Mouse (Mus musculus): ENCODE data around the gene Tcf7l1. TPM values are rescaled to one million over a fixed set of nuclear protein-coding genes. Genes with fewer than 3 reads are reported as not detected.

Gene Tcf7l1
- polyA plus RNA-seq, 1 experiment from 2014 or later: 42.4 TPM

GRCm38 (mm10) chr6:72824971-72825737 is 36.1 kb upstream of the Tcf7l1 start:
- Histone ChIP-seq H3K4me3 (ENCODE audit: low read depth, low read length) (0 out of 2 replicates have a peak overlapping the region, but pooled peaks have one; percentile 2), H3K4me2 (ENCODE audit: low read depth, severe bottlenecking) (peak overlapping the region; percentile 39), H3K27ac (replicated peaks; ENCODE audit: low read depth, low read length) (no peak overlapping the region), H3K27me3 (ENCODE audit: control insufficient read depth, insufficient read depth, low read length) (no peaks in the 10 kb centered on the region; the same call in 1 of the 2 replicates), H3K36me3 (ENCODE audit: control insufficient read depth, insufficient read depth, low read length) (no peaks in the 10 kb centered on the region), H3K4me1 (ENCODE audit: control insufficient read depth, insufficient read depth, low read length) (peaks cover 3% of the 10 kb centered on the region; the same call in 1 of the 2 replicates), H3K9ac (ENCODE audit: low read length) (peak overlapping the region; percentile 8; the same call in 1 of the 2 replicates), H3K9me3 (ENCODE audit: control insufficient read depth, low read length) (no peaks in the 10 kb centered on the region; the same call in 1 of the 2 replicates)
- DNase-seq (ENCODE audit: low spot score): peak; percentile 50
- no peak for ATAC-seq (ENCODE audit: insufficient number of reproducible peaks, low FRiP score, low TSS enrichment, low read depth)
- 4% methylated on average over 26 of the region's 26 CpGs for WGBS

- Histone ChIP-seq H3K27ac (replicated peaks; ENCODE audit: low read depth, low read length) (no peak overlapping the region), H3K27me3 (ENCODE audit: control insufficient read depth, insufficient read depth, low read length) (no peaks in the 10 kb centered on the region)
Observed at GRCm38 (mm10) chr6:72813456-72813855, 24.4 kb upstream of the Tcf7l1 start.

DNA sequence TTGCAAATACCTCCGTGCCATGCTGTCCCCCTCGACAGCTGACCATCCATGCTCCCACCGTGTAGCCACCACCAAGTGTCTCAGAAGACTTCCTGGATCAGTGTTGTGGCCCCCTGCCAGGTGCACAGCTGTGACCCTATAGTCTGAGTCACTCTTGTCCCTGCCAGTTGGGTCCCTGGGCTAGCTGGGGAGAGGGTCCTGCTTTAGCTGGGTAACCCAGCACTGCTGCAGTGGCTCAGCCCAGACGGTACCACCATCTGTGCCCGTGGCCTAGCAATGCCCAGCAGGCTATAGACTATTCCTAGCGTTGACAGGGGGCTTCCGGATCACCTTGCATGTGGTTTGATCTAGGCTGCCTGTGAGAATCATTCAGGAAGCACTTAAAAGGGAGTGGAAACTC is 21.2 kb upstream of the Tcf7l1 start:
- Histone ChIP-seq H3K4me3 (ENCODE audit: low read depth, low read length) (no peak overlapping the region), H3K36me3 (ENCODE audit: control insufficient read depth, insufficient read depth, low read length) (no peaks in the 10 kb centered on the region), H3K9me3 (ENCODE audit: control insufficient read depth, low read length) (no peaks in the 10 kb centered on the region), H3K4me1 (ENCODE audit: control insufficient read depth, insufficient read depth, low read length) (peaks cover 7% of the 10 kb centered on the region; the same call in 1 of the 2 replicates), H3K9ac (ENCODE audit: low read length) (no peak overlapping the region), H3K27ac (replicated peaks; ENCODE audit: low read depth, low read length) (no peak overlapping the region), H3K27me3 (ENCODE audit: control insufficient read depth, insufficient read depth, low read length) (no peaks in the 10 kb centered on the region), H3K4me2 (ENCODE audit: low read depth, severe bottlenecking) (no peak overlapping the region)
- no peak for DNase-seq (ENCODE audit: low spot score)
- no peak for ATAC-seq (ENCODE audit: insufficient number of reproducible peaks, low FRiP score, low TSS enrichment, low read depth)
- WGBS: 74% methylated on average over 7 of the region's 7 CpGs

More at GRCm38 (mm10) chr6:72813456-72813855, 24.4 kb upstream of the Tcf7l1 start:
- DNase-seq (ENCODE audit: low spot score) (no peak), ATAC-seq (ENCODE audit: insufficient number of reproducible peaks, low FRiP score, low TSS enrichment, low read depth) (no peak)
- H3K4me2 ChIP-seq (ENCODE audit: low read depth, severe bottlenecking): no peak overlapping the region
- H3K4me3 ChIP-seq (ENCODE audit: low read depth, low read length): no peak overlapping the region
- H3K4me1 ChIP-seq (ENCODE audit: control insufficient read depth, insufficient read depth, low read length): no peaks in the 10 kb centered on the region
- H3K9me3 ChIP-seq (ENCODE audit: control insufficient read depth, low read length): no peaks in the 10 kb centered on the region
- WGBS: 86% methylated on average over 9 of the region's 9 CpGs
- no peaks in the 10 kb centered on the region for H3K36me3 ChIP-seq (ENCODE audit: control insufficient read depth, insufficient read depth, low read length)
- H3K9ac ChIP-seq (ENCODE audit: low read length): no peak overlapping the region

DNA sequence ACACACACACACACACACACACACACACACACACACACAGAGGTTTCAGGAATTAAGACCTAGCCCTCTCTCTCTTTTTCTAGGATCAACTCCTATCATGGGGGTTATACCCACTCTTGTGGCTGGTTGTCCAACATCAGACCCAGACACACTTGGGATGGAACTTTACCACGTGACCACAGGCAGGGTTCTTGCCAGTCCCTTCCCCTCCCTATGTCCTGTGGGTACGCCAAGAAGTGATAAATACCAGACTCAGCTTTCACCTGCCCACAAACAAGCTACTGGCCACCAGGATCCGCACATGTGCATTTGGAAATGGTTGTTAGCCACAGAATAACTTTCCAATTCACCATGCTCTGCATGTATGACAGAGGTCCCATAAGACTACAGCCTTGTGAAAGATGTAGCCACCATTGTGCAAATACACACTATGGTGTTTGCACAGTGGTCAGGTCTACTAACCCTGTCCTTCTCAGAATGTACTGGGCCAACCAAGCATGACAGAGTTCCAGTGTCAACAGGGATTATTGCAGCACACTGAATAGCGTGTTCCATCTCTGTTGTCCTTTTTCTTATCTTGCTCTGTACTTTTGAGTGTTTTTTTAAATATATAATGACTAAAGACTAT is 20.6 kb upstream of the Tcf7l1 start:
- H3K9ac ChIP-seq (ENCODE audit: low read length): no peak overlapping the region
- H3K27me3 ChIP-seq (ENCODE audit: control insufficient read depth, insufficient read depth, low read length): no peaks in the 10 kb centered on the region
- no peak overlapping the region for H3K27ac ChIP-seq (replicated peaks; ENCODE audit: low read depth, low read length)
- no peak for DNase-seq (ENCODE audit: low spot score)
- no peaks in the 10 kb centered on the region for H3K36me3 ChIP-seq (ENCODE audit: control insufficient read depth, insufficient read depth, low read length)
- no peaks in the 10 kb centered on the region for H3K9me3 ChIP-seq (ENCODE audit: control insufficient read depth, low read length)
- H3K4me2 ChIP-seq (ENCODE audit: low read depth, severe bottlenecking): no peak overlapping the region
- no peak overlapping the region for H3K4me3 ChIP-seq (ENCODE audit: low read depth, low read length)
- ATAC-seq (ENCODE audit: insufficient number of reproducible peaks, low FRiP score, low TSS enrichment, low read depth): no peak
- 69% methylated on average over 4 of the region's 4 CpGs for WGBS
- H3K4me1 ChIP-seq (ENCODE audit: control insufficient read depth, insufficient read depth, low read length): peaks cover 7% of the 10 kb centered on the region; the same call in 1 of the 2 replicates

DNA sequence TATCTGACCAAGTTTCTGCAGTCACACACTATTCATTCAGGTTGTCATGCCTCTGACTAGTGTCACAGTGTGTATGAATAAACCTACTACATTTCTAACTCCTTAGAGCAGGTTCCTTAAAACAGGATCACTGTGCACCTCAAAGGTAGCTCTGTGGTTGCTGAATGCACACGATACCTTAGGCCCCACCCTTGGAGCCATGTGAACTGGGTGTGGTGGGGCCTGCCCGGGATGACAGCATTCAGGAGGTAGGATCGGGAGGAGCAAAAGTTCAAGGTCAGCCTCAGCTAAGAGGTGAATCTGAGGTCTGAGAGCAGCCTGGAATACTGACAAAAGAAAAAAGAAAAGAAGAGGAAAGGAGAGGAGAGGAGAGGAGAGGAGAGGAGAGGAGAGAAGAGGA is 19.3 kb upstream of the Tcf7l1 start:
- H3K4me1 ChIP-seq (ENCODE audit: control insufficient read depth, insufficient read depth, low read length): peaks cover 7% of the 10 kb centered on the region; the same call in 1 of the 2 replicates
- H3K27me3 ChIP-seq (ENCODE audit: control insufficient read depth, insufficient read depth, low read length): no peaks in the 10 kb centered on the region
- H3K27ac ChIP-seq (replicated peaks; ENCODE audit: low read depth, low read length): no peak overlapping the region
- 77% methylated on average over 3 of the region's 3 CpGs for WGBS
- H3K9me3 ChIP-seq (ENCODE audit: control insufficient read depth, low read length): no peaks in the 10 kb centered on the region
- H3K36me3 ChIP-seq (ENCODE audit: control insufficient read depth, insufficient read depth, low read length): no peaks in the 10 kb centered on the region
- no peak overlapping the region for H3K4me3 ChIP-seq (ENCODE audit: low read depth, low read length)
- ATAC-seq (ENCODE audit: insufficient number of reproducible peaks, low FRiP score, low TSS enrichment, low read depth) (no peak), DNase-seq (ENCODE audit: low spot score) (no peak)
- H3K4me2 ChIP-seq (ENCODE audit: low read depth, severe bottlenecking): no peak overlapping the region
- no peak overlapping the region for H3K9ac ChIP-seq (ENCODE audit: low read length)

GRCm38 (mm10) chr6:72803669-72804068 is 14.6 kb upstream of the Tcf7l1 start:
- Histone ChIP-seq H3K4me2 (ENCODE audit: low read depth, severe bottlenecking) (no peak overlapping the region), H3K36me3 (ENCODE audit: control insufficient read depth, insufficient read depth, low read length) (no peaks in the 10 kb centered on the region), H3K9ac (ENCODE audit: low read length) (no peak overlapping the region), H3K4me1 (ENCODE audit: control insufficient read depth, insufficient read depth, low read length) (peaks cover 7% of the 10 kb centered on the region; the same call in 1 of the 2 replicates), H3K27ac (replicated peaks; ENCODE audit: low read depth, low read length) (no peak overlapping the region), H3K27me3 (ENCODE audit: control insufficient read depth, insufficient read depth, low read length) (no peaks in the 10 kb centered on the region), H3K9me3 (ENCODE audit: control insufficient read depth, low read length) (no peaks in the 10 kb centered on the region), H3K4me3 (ENCODE audit: low read depth, low read length) (no peak overlapping the region)
- 91% methylated on average over 6 of the region's 6 CpGs for WGBS
- ATAC-seq (ENCODE audit: insufficient number of reproducible peaks, low FRiP score, low TSS enrichment, low read depth): no peak
- DNase-seq (ENCODE audit: low spot score): no peak

GRCm38 (mm10) chr6:72802119-72802518 is 13.1 kb upstream of the Tcf7l1 start:
- no peak overlapping the region for H3K4me3 ChIP-seq (ENCODE audit: low read depth, low read length)
- no peaks in the 10 kb centered on the region for H3K27me3 ChIP-seq (ENCODE audit: control insufficient read depth, insufficient read depth, low read length)
- H3K4me1 ChIP-seq (ENCODE audit: control insufficient read depth, insufficient read depth, low read length): peaks cover 7% of the 10 kb centered on the region; the same call in 1 of the 2 replicates
- no peak for ATAC-seq (ENCODE audit: insufficient number of reproducible peaks, low FRiP score, low TSS enrichment, low read depth)
- H3K4me2 ChIP-seq (ENCODE audit: low read depth, severe bottlenecking): no peak overlapping the region
- H3K9me3 ChIP-seq (ENCODE audit: control insufficient read depth, low read length): no peaks in the 10 kb centered on the region
- no peak overlapping the region for H3K9ac ChIP-seq (ENCODE audit: low read length)
- H3K36me3 ChIP-seq (ENCODE audit: control insufficient read depth, insufficient read depth, low read length): no peaks in the 10 kb centered on the region
- no peak for DNase-seq (ENCODE audit: low spot score)
- WGBS: 91% methylated on average over 6 of the region's 6 CpGs
- no peak overlapping the region for H3K27ac ChIP-seq (replicated peaks; ENCODE audit: low read depth, low read length)

DNA sequence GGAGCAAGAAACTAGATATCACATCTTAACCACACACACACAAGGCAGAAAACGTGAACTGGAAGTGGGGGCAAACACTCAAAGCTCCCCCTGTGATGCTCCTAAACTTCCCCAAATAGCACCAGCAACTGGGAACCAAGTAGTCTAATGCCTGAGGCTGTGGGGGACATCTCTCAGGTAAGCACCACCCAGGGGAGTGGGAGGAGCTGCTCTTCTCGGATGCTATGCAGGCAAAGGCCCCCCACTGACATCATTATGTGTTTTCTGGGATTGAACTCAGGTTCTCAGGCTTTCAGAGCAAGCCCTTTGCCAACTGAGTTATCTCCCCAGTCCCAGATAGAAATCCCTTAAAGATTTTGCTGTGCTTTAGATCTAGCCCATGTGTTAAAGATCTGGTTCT is 11.6 kb upstream of the Tcf7l1 start:
- Histone ChIP-seq H3K4me3 (ENCODE audit: low read depth, low read length) (no peak overlapping the region), H3K4me2 (ENCODE audit: low read depth, severe bottlenecking) (no peak overlapping the region), H3K4me1 (ENCODE audit: control insufficient read depth, insufficient read depth, low read length) (0 out of 2 replicates have a peak, but pooled peaks cover under 1% of the 10 kb centered on the region), H3K9ac (ENCODE audit: low read length) (no peak overlapping the region), H3K36me3 (ENCODE audit: control insufficient read depth, insufficient read depth, low read length) (no peaks in the 10 kb centered on the region), H3K9me3 (ENCODE audit: control insufficient read depth, low read length) (no peaks in the 10 kb centered on the region), H3K27ac (replicated peaks; ENCODE audit: low read depth, low read length) (no peak overlapping the region), H3K27me3 (ENCODE audit: control insufficient read depth, insufficient read depth, low read length) (no peaks in the 10 kb centered on the region)
- DNase-seq (ENCODE audit: low spot score): no peak
- no peak for ATAC-seq (ENCODE audit: insufficient number of reproducible peaks, low FRiP score, low TSS enrichment, low read depth)
- 50% methylated on average over 2 of the region's 2 CpGs for WGBS
